Mouse (Mus musculus) ovary, postnatal 36 days (tissue): ENCODE measurements around the gene Iqck.

Source experiments
- DNase-seq: peaks from one replicate; pipeline ENCODE4 v3.0.0; 2022; ENCODE audit warnings: low spot score, mixed read lengths

Gene Iqck

GRCm38 (mm10) chr7:118855171-118855876, at the start of gene Iqck:
Gene Iqck (plus strand): TSS chr7:118855752.
- peak; percentile 91 for DNase-seq

GRCm38 (mm10) chr7:118806631-118807411, 48.7 kb upstream of the Iqck start:
- DNase-seq = no peak

DNA sequence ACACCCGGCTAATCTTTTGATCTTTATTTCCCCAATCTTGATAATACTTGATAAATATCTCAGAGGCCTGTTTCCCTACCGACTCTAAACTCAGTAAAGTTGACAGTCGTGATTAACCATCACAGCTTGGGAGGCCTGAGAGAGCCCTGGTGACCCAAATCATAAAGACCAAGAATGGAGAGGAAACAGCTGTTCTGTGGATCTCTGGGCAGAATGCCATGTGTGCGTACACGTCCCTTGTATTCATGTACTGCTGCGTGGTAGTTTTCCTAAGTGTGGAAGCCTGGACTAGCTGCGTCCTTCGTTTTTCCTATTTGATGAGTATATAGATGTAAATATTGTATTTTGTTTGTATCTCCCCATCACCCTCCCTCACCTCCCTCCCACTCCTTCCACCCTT, 47.7 kb upstream of the Iqck start:
- DNase-seq = no peak

DNA sequence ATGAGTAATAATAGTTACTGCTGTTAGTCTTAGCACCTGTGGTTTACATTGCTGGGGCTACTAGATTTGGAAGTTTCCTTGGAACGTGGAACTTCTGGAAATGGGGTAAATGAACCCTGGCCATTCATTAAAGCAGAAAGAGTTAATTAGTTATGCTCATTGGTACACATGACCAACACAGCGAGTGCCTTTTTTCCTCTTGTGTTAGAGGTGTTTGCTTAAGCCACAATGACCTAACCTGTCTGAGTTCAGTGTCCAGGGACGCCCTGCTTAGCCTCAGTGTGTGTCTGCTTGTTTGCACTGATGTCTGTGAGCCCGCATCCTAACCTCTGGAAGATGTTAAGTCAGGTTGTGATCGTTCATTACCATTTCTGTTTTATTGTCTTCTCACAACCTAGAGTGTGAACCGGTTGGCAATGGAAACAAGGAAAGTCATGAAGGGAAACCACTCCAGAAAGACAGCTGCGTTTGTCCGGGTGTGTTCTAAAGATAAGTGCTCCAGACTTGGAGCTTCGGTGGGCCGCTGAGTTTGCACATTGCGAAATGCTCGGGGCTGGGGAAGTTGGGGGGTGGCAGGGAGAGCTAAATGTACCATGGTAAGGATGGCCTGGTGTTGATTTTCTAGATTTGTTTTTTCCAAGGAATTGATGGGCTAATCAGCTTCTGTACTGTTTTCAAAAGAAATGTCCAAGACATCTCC, 44.0 kb upstream of the Iqck start:
- no peak for DNase-seq

DNA sequence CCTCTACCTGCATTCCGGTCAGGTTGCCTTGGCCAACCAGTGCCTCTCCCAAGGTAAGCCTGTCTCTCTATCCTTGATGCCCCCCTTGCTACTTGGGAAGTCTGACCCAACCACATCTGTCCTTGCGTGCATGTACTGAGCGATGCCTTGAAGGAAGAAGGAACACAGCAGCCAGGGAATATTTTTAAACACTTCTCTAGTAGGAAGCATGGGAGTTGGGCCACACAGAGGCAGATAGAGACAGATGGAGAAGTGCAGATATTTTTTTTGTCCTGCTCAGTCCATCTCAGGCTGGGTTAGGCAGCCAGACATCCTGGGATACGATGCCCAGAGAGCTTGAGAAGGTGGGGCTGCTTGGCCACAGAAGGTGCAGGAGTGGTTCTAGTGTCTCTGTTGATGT, 42.0 kb upstream of the Iqck start:
- DNase-seq = no peak

- DNase-seq = no peak
Measured at GRCm38 (mm10) chr7:118816275-118816674, 39.3 kb upstream of the Iqck start.

- no peak for DNase-seq
Measured at GRCm38 (mm10) chr7:118817741-118818140, 37.8 kb upstream of the Iqck start.

- no peak for DNase-seq
Measured at GRCm38 (mm10) chr7:118819666-118820065, 35.9 kb upstream of the Iqck start.

- no peak for DNase-seq
Measured at GRCm38 (mm10) chr7:118821356-118821755, 34.2 kb upstream of the Iqck start.

- DNase-seq = no peak
Measured at GRCm38 (mm10) chr7:118821887-118822556, 33.5 kb upstream of the Iqck start.

- DNase-seq = no peak
Measured at GRCm38 (mm10) chr7:118824451-118824850, 31.1 kb upstream of the Iqck start.

DNA sequence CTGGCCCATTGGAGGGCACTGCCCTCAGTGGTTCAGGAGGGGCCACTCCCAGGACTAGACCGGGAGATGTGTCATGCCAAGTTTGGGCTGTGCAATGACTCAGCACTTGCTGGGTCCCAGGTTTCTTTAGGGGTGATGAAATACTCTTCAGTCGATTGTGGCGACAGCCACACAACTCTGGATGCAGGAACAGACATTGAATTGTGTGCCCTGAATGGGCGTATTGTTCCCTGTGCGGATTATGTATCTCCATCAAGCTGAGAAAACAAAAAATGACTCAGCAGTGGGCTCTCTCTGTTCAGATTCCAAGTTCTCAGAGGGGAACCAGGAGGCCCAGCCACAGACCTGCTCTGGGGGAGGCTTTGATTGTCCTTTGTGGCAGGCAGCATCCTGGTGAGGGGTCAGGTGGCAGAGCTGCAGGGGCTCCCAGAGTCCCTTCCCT, 27.6 kb upstream of the Iqck start:
- no peak for DNase-seq

DNA sequence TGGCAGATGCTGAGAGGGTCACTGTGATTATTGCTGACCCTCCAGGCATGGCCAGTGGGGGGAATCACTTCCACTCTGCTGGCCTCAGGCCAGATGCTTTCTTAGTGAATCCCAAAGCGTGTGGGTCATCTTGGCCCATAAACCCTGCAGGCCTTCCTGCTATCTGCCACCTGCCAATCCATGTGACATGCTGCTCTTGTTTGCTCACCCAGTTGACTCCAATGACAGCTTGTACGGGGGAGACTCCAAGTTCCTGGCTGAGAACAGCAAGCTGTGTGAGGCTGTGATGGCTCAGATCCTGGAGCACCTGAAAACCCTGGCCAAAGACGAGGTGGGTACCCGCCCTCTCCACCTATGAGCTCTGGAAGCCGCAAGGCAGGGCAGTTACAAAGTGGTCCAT, 17.7 kb upstream of the Iqck start:
- no peak for DNase-seq

DNA sequence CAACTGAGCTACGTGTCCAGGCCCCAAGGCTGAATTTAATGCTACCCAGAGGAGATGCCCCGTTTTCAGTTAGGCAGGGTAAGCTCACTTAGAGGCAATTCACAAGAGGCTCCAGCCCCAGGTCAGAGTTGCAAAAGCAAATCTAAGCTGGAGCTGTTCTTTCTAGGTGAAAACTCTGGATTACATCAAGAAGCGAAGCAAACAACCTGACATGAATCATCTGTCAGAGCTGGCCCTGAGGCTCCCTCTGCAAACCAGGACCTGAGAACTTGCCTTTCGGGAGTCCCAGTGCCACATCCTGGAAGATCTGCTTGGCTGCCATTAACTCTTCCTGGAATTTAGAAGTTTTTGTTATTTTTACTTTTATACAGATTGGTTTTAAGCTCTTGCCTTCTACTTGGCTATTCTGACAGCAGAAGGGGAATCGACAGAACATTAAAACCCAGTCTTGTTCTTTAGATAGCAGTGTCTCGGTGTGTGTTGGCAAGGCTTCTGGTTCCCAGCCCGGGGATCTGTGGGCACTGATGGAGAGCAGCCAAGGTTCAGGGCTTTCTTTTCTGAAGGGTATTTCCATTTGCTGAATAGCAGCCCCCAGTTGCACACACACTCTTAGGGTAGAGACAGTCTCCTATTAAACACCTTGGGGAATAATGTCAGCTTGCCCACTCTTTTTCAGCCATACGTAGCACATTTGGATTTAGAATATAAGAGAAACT, 14.4 kb upstream of the Iqck start:
- DNase-seq = no peak

DNA sequence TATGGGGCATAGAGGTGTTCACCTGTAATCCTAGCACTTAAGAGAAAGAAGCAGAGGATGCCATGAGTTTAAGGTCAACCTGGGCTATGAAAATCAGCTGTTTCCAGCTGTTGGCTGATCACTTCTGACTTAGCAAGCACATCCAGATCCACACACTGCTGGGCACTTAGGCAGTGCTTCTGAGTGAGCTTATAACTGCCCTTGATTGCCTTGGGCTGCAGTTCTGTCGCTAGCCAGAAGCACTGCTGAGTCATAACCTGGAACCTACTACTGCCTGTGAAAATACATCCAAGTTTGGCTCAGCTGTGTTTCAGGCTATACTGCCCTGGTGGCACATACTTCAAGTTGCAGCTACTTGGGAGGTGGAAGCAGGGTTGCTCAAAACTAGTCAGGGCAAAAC, 13.8 kb upstream of the Iqck start:
- DNase-seq = no peak

GRCm38 (mm10) chr7:118842938-118843337, 12.6 kb upstream of the Iqck start:
- no peak for DNase-seq

DNA sequence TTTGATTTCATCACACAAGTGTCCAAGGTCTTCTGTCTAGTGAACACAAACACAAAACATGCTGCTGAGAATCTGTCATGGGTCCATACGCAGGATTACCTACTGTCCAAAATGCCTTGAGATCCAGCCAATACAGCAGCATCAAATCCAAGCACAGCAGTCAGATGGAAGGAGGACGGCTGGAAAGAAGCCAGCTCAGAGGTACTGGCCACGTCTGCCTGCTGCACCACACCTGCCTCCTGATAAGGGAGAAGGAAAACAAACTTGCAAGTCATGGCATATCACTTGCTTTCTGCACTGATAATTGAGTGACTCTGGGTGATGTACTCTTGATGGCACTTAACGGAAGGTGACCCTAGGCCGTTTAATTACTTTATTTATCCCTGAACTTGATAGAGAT, 10.4 kb upstream of the Iqck start:
- no peak for DNase-seq

GRCm38 (mm10) chr7:118846329-118846728, 9.2 kb upstream of the Iqck start:
- no peak for DNase-seq

DNA sequence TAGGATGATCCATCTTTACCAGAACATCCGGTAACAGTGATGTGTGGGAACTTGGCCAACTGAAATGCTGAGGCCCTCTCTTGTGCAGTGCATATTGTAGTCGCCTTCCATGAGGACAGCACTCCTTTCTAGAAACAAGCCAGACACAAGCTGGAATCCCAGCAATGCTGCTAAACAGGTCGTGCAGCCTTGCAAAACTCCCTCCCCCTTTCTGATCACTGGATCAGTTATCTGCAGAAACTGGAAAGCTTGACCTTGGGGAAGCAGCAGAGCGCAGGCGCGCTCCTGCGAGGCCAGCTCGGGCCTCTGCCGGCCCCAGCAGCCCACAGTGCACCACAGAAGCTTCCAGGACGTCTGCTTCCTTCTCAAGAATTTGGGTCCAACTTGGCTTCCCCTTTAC, 6.8 kb upstream of the Iqck start:
- DNase-seq = peak; percentile 70

- DNase-seq = peak; percentile 20
Measured at GRCm38 (mm10) chr7:118849543-118850250, 5.9 kb upstream of the Iqck start.

- DNase-seq = peak; percentile 24
Measured at GRCm38 (mm10) chr7:118850676-118851290, 4.8 kb upstream of the Iqck start.
